7 mouse cellular contexts compared by ENCODE assay signal in genomic region chr13:104939856-104940255, GRCm38 (mm10).
DNase-seq lines count a peak whose midpoint lies in the region.

No protein-coding gene starts in this region.

- no peaks in the 10 kb centered on the region for H3K36me3 ChIP-seq in limb, embryonic 10.5 days

- no peaks in the 10 kb centered on the region for H3K9me3 ChIP-seq in limb, embryonic 10.5 days (replicated peaks)

- WGBS in limb, embryonic 10.5 days: 3% methylated on average over 4 of the region's 4 CpGs

- peaks cover 27% of the 10 kb centered on the region for H3K4me1 ChIP-seq in limb, embryonic 10.5 days

- H3K27me3 ChIP-seq in limb, embryonic 10.5 days (ENCODE audit: low read depth, poor library complexity, severe bottlenecking): no peaks in the 10 kb centered on the region

- H3K27ac ChIP-seq in limb, embryonic 10.5 days: no peak overlapping the region

- intact Hi-C loops in heart, postnatal 36 days (cut with DNase I): loop anchor here (1.0 kb wide), 1 partner anchor 135 kb away; no protein-coding TSS in a partner anchor

- DNase-seq in ovary, postnatal 36 days (ENCODE audit: low spot score): peak; percentile 38
- DNase-seq in ovary, postnatal 10 days (ENCODE audit: low spot score): no peak
- DNase-seq in WW6 (ENCODE audit: low read depth, low spot score): peak; percentile 34
- DNase-seq in cerebellum, postnatal 14 days: peak; percentile 83 to 88
- DNase-seq in heart, postnatal 36 days: peak; percentile 51 to 76
- peak; percentile 64 for DNase-seq in limb, embryonic 10.5 days (ENCODE audit: low spot score)
- DNase-seq in right cerebral cortex, adult 2 months (ENCODE audit: low spot score in 2 of 2): peak; percentile 78 to 85

- H3K4me3 ChIP-seq in limb, embryonic 10.5 days: no peak overlapping the region
